Mouse (Mus musculus): ENCODE measurements around the gene Nrxn1. TPM values are rescaled to one million over a fixed set of nuclear protein-coding genes. Genes with fewer than 3 reads are reported as not detected.

Gene Nrxn1
- total and polyA plus RNA-seq, 3 experiments: not detected

- no peak for TF ChIP-seq MEF2A (IDR thresholded peaks at IDR 0.05; ENCODE audit: extremely low read depth, insufficient replicate concordance, low read depth, low read length, poor library complexity, severe bottlenecking)
- no peak for TF ChIP-seq POLR2AphosphoS2 (IDR thresholded peaks at IDR 0.05; ENCODE audit: low read length)
- TF ChIP-seq UBTF (IDR thresholded peaks at IDR 0.05; ENCODE audit: borderline replicate concordance, insufficient read depth, low read depth, low read length): no peak
- TF ChIP-seq RCOR1 (IDR thresholded peaks at IDR 0.05; ENCODE audit: low read depth, low read length): no peak
Observed at GRCm38 (mm10) chr17:90252196-90252595, 840.7 kb downstream of the Nrxn1 start (continued).

GRCm38 (mm10) chr17:90247071-90247849 lies 845.6 kb downstream of the Nrxn1 start:
- TF ChIP-seq HCFC1 (IDR thresholded peaks at IDR 0.05; ENCODE audit: low read depth, low read length) (no peak), UBTF (IDR thresholded peaks at IDR 0.05; ENCODE audit: borderline replicate concordance, insufficient read depth, low read depth, low read length) (no peak), NELFE (IDR thresholded peaks at IDR 0.05; ENCODE audit: low read depth, low read length) (no peak), E2F4 (IDR thresholded peaks at IDR 0.05; ENCODE audit: borderline replicate concordance, low read depth, low read length) (no peak), RCOR1 (IDR thresholded peaks at IDR 0.05; ENCODE audit: low read depth, low read length) (no peak), GATA1 (IDR thresholded peaks at IDR 0.05; ENCODE audit: low read depth, low read length) (no peak), NRF1 (IDR thresholded peaks at IDR 0.05; ENCODE audit: insufficient read depth, low read depth, low read length, poor library complexity, severe bottlenecking) (no peak)
- Histone ChIP-seq H3K27me3 (ENCODE audit: control insufficient read depth in 1 of 2, insufficient read depth in 2 of 2, low read length in 2 of 2) (no peaks in the 10 kb centered on the region), H3K36me3 (ENCODE audit: control insufficient read depth in 1 of 2, insufficient read depth in 2 of 2, low read length in 2 of 2) (no peaks in the 10 kb centered on the region), H3K9me3 (replicated peaks; ENCODE audit: insufficient read depth, low read length) (no peaks in the 10 kb centered on the region), H3K79me2 (ENCODE audit: control insufficient read depth, insufficient read depth, low read length, poor library complexity) (no peaks in the 10 kb centered on the region), H3K9ac (ENCODE audit: control insufficient read depth, low read depth, low read length, poor library complexity, severe bottlenecking) (no peak overlapping the region), H3K4me3 (ENCODE audit: control insufficient read depth in 1 of 2, insufficient read depth in 1 of 2, low read depth in 2 of 2, low read length in 2 of 2) (no peak overlapping the region), H3K27ac (ENCODE audit: control insufficient read depth, low read depth, low read length) (no peak overlapping the region), H3K4me1 (ENCODE audit: control insufficient read depth in 1 of 2, insufficient read depth in 2 of 2, low read length in 2 of 2) (no peaks in the 10 kb centered on the region)
- DNase-seq (ENCODE audit: low read depth, low spot score): no peak

GRCm38 (mm10) chr17:90244339-90244738 lies 848.5 kb downstream of the Nrxn1 start:
- no peaks in the 10 kb centered on the region for H3K36me3 ChIP-seq (ENCODE audit: control insufficient read depth in 1 of 2, insufficient read depth in 2 of 2, low read length in 2 of 2)
- no peak overlapping the region for H3K9ac ChIP-seq (ENCODE audit: control insufficient read depth, low read depth, low read length, poor library complexity, severe bottlenecking)
- H3K4me3 ChIP-seq (ENCODE audit: control insufficient read depth in 1 of 2, insufficient read depth in 1 of 2, low read depth in 2 of 2, low read length in 2 of 2): no peak overlapping the region
- TF ChIP-seq ELF1 (IDR thresholded peaks at IDR 0.05; ENCODE audit: low read depth, low read length): no peak
- no peak for TF ChIP-seq MAZ (IDR thresholded peaks at IDR 0.05; ENCODE audit: low read depth, low read length)
- no peak for TF ChIP-seq USF2 (IDR thresholded peaks at IDR 0.05; ENCODE audit: borderline replicate concordance in 1 of 2, insufficient read depth in 1 of 2, low read depth in 1 of 2, low read length in 2 of 2)
- TF ChIP-seq BHLHE40 (IDR thresholded peaks at IDR 0.05; ENCODE audit: borderline replicate concordance, low read depth, low read length): no peak
- TF ChIP-seq SIN3A (IDR thresholded peaks at IDR 0.05; ENCODE audit: low read length): no peak
- no peak for TF ChIP-seq POLR2A (IDR thresholded peaks at IDR 0.05; ENCODE audit: control insufficient read depth in 1 of 2, insufficient read depth in 1 of 2, low read depth in 1 of 2, low read length in 2 of 2, poor library complexity in 1 of 2)
- TF ChIP-seq SMC3 (IDR thresholded peaks at IDR 0.05; ENCODE audit: low read depth, low read length): no peak
- no peak for TF ChIP-seq CHD1 (IDR thresholded peaks at IDR 0.05; ENCODE audit: low read depth, low read length)
- TF ChIP-seq MAX (IDR thresholded peaks at IDR 0.05; ENCODE audit: low read length): no peak
- TF ChIP-seq CTCF (IDR thresholded peaks at IDR 0.05 in 2 of 3, conservative IDR thresholded peaks at IDR 0.05 in 1 of 3; ENCODE audit: control insufficient read depth in 1 of 3, insufficient read depth in 1 of 3, low read depth in 2 of 3, low read length in 3 of 3, poor library complexity in 1 of 3, severe bottlenecking in 1 of 3): no peak
- no peak for TF ChIP-seq RAD21 (IDR thresholded peaks at IDR 0.05; ENCODE audit: low read depth, low read length)
- no peak for TF ChIP-seq ZKSCAN1 (IDR thresholded peaks at IDR 0.05; ENCODE audit: low read depth, low read length)
- no peak for TF ChIP-seq ZNF384 (IDR thresholded peaks at IDR 0.05; ENCODE audit: low read depth, low read length)
- no peak for TF ChIP-seq ZC3H11A (IDR thresholded peaks at IDR 0.05; ENCODE audit: low read depth, low read length)
- no peak for TF ChIP-seq POLR2AphosphoS2 (IDR thresholded peaks at IDR 0.05; ENCODE audit: low read length)
- no peak for TF ChIP-seq MEF2A (IDR thresholded peaks at IDR 0.05; ENCODE audit: extremely low read depth, insufficient replicate concordance, low read depth, low read length, poor library complexity, severe bottlenecking)
- H3K27me3 ChIP-seq (ENCODE audit: control insufficient read depth in 1 of 2, insufficient read depth in 2 of 2, low read length in 2 of 2): no peaks in the 10 kb centered on the region
- no peak for DNase-seq (ENCODE audit: low read depth, low spot score)
- no peaks in the 10 kb centered on the region for H3K79me2 ChIP-seq (ENCODE audit: control insufficient read depth, insufficient read depth, low read length, poor library complexity)
- no peak overlapping the region for H3K27ac ChIP-seq (ENCODE audit: control insufficient read depth, low read depth, low read length)
- no peaks in the 10 kb centered on the region for H3K9me3 ChIP-seq (replicated peaks; ENCODE audit: insufficient read depth, low read length)
- no peaks in the 10 kb centered on the region for H3K4me1 ChIP-seq (ENCODE audit: control insufficient read depth in 1 of 2, insufficient read depth in 2 of 2, low read length in 2 of 2)

Measured in MEL (cell line).